Mouse (Mus musculus) urinary bladder, postnatal 10 days (tissue): ENCODE measurements around the gene Idua.

ENCODE experiments used
- DNase-seq: peaks from one replicate; pipeline ENCODE4 v3.0.0; 2022; ENCODE audit warnings: low spot score

Idua gene

DNA sequence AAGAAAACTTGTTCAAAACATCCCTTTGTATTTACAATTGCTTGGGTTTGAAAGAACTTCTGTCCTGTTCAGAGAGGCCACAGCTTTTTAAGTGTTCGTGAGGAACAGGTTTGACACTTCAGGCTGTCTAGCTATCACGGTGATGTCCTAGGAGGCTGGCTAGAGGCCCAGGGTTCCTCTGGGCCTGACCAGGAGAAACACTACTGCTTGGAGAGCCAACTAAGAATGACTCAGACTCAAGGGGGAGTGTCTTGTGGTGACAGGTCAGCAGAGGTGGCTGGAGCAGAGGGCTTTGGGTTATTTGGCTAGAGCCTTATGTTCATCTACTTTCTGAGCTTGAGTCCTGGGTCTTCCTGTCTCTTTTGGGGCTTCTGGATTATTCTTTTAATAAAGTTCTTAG is 63.9 kb downstream of the Idua start:
- no peak for DNase-seq

DNA sequence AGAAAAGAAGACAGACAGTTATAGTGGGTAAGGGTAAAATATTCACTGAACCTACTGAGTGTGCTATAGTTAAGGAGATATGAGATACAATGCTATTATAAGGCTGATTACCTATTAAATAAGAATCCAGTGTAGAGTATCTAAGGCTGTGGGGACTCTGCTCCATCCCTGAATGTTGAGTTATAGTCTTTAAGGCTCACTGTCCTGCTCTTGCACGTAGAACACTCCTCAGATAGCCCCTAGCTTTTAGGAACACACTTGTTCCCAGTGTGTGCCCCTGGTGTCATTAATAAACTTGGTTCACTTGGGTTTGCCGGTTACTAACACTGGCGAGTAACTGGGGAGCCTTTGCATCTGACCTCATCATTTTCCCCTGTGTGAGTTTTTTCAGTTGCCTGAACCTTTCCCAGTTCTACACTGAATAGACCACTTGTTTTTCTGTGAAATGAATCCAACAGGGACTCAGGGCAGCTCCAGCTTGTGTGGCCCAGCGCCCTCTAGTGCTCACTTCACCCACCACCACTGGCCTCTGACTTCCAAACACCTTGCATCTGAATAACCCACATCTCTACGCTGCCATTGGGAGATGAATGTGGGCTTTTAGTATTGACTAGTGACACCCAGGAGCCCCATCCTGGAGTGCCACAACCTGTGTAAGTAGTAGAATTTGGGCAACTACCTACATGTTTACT is 66.6 kb downstream of the Idua start:
- no peak for DNase-seq

DNA sequence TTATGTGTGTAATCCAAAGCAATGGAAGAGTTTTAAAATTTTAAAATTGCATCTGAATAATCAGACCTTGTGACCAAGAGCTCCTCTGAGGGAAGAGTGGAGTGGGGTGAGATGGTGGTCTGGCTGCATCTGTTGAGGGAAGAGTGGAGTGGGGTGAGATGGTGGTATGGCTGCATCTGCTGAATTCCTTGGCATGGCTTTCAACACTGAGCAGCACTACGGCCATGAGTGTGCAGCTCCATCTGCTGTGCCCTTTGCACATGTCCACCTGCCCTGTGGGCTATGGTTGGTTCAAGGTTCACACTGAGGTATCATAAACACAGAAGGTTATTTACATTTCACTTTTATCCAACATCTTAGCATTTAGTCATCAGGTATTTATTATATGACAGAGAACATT is 67.3 kb downstream of the Idua start:
- no peak for DNase-seq
